Mouse (Mus musculus) T-helper 2 cell (primary cell): ENCODE results near the gene Slc26a6.

Experiments
- in situ Hi-C: fragments of 300-600 bp; cut with MboI, MseI; formaldehyde crosslinking; loops from one replicate; pipeline ENCODE4 v1.15.1; 2025; ENCODE audit warnings: high pct_unique_total_duplicates

The Slc26a6 gene

DNA sequence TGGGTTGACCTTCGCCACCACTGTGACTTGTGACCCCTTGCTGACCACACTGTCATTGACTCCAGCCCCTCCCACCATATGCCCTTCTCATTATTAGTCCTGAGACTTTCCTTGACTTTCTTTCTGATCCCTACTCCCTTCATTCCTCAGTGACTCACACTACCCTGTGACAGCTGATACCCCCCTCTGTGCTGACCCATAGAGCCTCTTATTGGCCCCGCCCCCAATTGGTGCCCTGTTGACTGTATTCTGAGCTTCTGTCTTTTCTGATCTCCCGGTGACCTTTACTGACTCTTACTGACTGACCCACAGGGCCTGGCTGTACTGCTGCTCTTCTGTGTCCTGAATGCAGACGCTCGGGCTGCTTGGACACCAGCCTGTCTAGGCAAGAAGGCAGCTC lies 7.7 kb upstream of the Slc26a6 start:
- in situ Hi-C loops: no loop called here

DNA sequence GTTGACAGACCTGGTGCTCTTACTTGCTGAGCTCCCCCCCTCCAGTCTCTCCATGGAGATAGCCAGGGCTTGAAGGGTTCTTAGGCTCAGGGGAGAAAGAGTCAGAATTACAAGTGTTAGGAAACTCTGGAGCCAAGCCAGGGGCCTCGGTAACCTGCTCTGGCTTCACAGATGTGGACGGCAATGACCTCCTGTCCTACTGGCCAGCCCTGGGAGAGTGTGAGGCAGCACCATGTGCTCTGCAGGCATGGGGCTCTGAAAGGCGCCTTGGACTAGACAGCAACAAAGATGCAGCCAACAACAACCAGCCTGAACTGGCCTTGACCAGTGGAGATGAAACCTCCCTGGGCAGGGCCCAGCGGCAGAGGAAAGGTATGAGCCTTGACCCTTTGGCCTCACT lies 5.7 kb upstream of the Slc26a6 start:
- in situ Hi-C loops: no loop called here

DNA sequence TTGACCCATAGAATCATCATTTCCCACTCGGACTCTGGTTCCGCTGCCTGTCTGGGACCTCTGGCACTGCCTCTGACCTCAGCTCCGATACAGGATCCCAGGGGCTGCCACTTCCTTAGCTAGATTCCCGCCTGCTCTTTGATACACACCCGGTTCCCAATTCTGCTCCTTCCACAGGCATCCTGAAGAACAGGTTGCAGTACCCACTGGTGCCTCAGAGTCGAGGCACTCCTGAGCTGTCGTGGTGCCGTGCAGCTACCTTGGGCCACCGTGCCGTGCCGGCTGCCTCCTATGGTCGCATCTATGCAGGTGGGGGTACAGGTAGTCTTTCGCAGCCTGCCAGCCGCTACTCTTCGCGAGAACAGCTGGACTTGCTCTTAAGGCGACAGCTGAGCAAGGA lies 4.7 kb upstream of the Slc26a6 start:
- in situ Hi-C loops: no loop called here

DNA sequence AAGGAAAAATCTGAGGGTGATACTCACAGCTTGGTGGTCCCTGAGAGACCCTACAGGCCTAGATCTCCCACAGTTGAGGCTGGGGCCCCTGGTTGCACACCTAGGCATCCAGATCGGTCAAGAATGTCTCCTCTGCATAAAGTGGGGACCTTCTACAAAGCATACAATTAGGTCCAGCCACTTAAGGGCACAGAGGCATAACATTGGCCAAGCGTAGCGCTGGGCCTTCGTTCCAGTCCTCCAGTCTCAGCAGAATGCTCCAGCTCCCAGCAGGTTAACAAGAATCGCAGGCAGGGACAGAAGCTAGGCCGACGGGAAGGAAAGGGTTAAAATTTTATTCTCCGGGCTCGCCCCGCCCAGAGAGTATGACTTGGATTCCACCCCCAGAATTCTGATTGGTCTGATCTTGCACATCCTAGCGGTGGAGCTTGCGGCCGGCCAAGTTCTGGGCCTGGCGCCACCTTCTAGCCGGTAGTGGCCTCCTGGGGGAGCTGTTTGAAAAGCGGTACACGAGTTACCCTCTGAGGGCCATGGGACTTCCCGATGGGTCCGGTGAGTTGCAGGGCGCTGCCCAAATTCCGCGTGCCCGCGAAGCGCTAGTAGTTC lies 655 bp downstream of the Slc26a6 start:
- in situ Hi-C loops: no loop called here

DNA sequence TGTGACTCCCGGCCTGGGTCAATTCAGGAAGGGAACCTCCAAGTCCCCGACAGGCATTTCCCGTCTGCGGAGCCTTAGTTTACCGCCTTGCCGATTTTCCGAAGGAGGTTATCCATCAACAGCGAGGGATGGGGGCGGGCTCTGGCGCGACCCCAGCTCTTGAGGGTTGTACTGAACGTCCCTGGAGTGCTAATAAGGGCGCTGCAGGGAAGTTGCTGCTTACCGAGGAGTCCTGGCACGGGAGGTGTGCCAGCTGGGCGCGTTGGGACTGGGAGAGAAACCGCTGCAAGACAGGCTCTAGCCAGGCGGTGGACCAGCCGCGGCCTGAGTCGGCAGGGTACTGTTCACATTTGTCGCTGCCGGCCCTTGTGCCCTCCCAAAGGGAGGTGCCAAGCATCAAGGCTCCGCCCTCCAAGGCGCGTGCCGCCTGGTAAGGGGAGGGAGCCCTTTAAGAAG lies 1.2 kb downstream of the Slc26a6 start:
- in situ Hi-C loops: no loop called here

DNA sequence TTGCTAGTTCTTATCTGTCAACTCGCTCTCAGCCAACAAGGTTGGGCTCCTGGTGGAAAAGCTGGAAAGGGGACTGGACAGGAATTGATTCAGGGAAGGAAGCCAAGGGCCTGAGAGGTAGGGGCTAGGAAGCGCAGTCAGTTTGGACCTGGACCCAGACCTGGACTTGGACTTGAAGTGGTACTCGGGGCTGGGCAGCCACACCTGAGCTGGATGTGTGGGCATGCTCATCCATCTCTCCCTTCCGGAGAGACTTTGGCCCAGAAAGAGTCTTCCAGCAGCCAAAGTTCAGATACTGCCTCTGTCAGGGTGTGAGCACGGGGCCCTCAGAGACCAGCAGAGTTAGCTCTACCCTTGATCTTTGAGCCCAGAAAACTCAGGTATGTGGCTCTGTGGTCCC lies 2.3 kb downstream of the Slc26a6 start:
- in situ Hi-C loops: loop anchor here (5.0 kb wide), 1 partner anchor 62 kb away; no protein-coding TSS in a partner anchor

DNA sequence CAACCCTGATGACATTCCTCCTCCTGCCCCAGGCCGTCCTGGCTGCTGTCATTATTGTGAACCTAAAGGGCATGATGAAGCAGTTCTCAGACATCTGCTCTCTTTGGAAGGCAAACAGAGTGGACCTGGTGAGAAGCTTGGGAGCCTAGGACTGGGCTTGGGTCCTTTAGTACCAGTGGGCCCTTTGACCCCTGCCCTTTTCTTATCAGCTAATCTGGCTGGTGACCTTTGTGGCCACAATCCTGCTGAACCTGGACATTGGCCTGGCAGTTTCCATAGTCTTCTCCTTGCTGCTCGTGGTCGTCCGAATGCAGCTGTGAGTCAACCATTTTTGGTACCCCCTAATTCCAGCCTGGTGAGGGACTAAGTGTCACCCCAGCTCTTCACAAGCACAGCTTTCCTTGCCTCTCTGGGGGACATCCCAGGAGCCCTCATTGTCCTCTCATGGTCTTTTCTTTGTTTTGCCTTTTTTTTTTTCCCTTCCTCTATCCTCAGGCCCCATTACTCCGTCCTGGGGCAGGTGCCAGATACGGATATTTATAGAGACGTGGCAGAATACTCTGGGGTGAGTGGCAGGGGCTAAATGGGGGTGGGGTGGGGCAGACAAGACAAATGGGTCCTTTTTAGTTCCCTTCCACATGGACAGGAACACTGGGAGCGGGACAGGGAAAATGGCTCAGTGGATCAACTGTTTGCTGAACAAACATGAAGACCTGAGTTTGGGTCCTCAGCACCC lies 5.9 kb downstream of the Slc26a6 start:
- in situ Hi-C loops: loop anchor here (5.0 kb wide), 1 partner anchor 58 kb away; no protein-coding TSS in a partner anchor

DNA sequence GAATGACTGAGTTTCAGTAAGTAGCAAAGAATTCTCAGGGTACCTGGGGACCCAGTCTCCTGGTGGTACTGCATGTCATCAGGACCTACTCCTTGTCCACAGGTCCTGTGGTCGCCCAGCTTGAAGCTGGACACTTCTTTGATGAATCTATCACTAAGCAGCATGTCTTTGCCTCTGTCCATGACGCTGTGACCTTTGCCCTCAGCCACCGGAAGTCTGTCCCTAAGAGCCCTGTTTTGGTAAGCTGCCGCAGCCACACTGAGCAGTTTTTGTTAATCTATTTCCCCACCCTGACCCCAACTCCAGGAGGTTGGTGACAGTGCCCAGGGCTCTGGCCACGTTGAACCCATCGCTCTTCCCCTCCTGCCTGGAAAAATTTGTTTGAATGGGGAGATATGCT lies 59.2 kb downstream of the Slc26a6 start:
- in situ Hi-C loops: no loop called here

DNA sequence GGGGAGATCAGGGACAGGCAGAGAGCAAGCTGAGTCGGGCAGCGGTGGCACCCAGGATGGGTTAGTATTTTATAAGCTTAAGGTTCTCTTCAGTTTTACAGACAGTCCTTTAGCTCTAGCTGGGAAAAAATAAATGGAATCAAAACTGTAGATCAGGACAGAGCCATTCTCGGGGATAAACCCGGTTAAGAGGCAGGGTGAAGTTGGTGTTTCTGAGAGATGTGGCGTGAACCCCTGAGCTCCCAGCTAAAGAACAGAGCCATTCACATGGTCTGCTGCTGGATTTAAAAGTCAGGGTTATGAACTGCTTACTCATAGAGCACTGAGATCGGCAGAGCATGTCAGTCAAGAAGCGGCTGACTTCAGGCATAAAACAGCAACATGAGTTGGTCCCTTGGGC lies 60.1 kb downstream of the Slc26a6 start:
- in situ Hi-C loops: no loop called here

DNA sequence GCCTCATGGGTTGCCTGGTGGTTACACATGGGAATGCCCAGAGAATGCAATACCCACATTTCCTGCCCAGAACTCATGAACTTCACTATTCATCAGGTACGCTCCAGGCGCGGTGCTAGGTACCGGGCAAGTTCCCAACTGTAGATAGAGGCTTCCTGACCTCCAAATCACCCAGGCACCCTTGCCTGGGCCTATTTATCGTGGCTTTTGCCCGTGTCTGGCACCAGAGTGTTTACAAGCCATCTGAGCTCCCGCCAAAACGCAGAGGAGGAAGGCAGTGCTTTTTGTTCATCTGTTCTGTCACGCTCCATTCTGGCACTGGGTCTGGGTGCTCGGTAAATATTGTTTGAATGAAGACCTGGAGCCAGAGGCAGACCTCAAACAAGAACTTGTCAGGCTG lies 60.5 kb downstream of the Slc26a6 start:
- in situ Hi-C loops: no loop called here

DNA sequence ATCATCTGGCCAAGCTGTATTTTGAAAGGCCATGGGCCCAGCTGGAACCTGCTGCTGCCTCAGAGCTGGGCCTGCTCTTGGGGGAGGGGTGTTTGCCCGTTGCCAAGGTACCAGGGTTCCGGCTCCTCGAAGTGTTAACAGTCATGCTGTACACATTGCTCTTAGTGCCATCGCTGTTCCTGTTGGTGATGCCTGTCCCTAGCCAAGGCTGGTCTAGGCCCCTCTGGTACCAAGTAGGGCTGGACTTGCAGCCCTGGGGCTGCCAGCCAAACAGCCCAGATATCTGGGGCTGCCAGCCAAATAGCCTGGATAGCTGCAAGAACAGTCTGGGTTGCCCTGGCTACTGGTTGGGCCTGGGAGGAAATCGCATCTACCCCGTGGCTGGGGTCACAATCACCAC lies 61.4 kb downstream of the Slc26a6 start, which contains the start of gene Tmem89:
Gene Tmem89 (plus strand): TSS at position 129 of the 400 bp plus-strand sequence.
- in situ Hi-C loops: no loop called here

DNA sequence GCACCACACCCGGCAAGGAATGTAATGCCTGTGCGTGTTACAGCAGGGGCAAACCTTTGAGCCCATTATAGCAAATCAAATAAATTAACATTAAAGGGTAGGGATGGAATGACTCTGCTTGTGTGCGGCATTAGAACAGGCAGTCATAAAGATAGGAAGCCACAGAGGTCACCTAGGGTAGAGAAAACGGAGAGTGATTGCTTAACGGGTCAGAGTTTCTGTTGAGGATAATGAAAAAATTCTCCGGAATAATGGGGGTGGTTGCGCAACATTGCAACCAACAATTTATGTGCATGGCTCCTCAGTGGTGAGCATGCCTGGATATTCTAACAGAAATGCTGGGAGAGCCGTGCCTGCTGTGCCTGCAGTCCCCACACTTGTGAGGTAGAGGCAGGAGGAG lies 72.8 kb downstream of the Slc26a6 start:
- in situ Hi-C loops: no loop called here

DNA sequence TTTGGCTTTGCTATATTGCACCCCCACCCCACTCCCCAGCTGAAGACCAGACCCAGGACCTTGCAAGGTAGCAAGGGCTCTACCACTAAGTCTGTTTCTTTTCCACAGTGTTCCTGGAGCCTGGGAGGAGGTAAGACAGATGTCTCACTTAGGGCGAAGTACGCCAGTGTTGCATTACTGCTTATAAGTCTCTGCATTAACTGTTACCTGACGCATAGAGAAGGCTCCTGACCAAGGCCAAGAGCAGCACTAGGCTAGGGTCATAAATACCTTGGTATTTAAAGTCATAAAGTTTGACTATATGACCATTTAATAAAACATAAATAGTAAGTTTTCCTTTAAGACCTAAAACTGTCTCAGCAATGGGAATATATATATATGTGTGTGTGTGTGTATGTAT lies 75.3 kb downstream of the Slc26a6 start:
- in situ Hi-C loops: no loop called here

DNA sequence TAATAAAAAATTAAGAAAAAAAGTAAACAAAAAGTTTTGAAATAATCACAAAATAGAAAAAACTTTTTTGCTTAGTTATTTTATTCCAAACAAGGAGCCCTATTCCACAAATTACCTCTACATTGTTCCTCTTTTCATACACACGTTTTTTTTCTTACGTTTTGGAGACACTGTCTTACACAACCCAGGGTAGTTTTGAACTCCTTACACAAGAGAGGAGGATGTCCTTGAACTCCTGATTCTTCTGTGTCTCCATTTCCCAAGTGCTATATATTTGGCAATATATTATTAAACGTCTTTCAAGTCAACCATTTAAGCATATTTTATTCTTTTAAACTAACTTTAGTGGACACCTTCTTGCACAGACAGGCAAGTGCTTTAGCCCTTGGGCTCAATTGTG lies 82.9 kb downstream of the Slc26a6 start:
- in situ Hi-C loops: loop anchor here (10.0 kb wide), 1 partner anchor 1021 kb away; no protein-coding TSS in a partner anchor

DNA sequence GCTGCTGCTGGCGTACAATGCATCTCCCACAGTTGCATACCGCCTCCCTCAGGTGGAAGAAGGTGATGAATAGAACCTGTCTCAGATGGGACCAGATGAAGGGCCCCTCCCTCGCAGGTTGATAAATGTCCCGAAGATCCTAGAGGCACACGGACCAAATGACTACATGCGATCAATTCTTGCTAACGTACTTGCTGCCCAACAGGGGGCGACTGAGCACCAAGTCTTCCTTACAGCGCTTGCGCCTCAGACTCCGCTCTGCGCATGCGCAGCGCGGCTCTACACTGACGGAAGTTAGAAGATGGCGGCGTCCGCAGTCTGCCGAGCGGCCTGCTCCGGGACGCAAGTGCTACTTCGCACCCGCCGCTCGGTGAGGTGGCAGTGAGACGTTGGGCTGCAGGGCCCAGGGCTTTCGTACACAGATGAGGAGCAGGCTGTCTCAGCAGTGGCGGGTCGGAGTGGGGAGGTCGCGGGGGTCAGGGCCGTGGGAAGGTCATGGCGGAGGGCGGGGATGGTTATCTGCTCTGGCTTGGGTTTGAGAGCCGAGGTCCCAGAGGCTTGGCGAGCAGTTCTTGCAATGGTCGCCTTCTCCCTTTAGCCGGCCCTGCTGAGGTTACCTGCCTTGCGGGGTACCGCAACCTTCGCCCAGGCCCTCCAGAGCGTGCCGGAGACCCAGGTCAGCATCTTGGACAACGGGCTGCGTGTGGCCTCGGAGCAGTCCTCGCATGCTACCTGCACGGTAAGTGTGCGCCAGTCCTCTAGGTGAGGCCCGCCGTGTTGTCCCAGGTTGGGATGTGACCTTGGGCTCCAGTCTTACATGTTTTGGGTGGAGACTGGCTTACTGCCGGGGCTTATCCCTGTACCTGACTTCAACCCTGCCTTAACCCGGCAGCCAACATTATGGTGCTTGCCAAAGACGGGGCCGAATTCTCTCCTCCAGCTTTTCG lies 83.6 kb downstream of the Slc26a6 start, which contains the start of gene Uqcrc1:
Gene Uqcrc1 (plus strand): TSS at position 216 of the 947 bp plus-strand sequence.
- in situ Hi-C loops: loop anchor here (10.0 kb wide), 1 partner anchor 1022 kb away; no protein-coding TSS in a partner anchor

DNA sequence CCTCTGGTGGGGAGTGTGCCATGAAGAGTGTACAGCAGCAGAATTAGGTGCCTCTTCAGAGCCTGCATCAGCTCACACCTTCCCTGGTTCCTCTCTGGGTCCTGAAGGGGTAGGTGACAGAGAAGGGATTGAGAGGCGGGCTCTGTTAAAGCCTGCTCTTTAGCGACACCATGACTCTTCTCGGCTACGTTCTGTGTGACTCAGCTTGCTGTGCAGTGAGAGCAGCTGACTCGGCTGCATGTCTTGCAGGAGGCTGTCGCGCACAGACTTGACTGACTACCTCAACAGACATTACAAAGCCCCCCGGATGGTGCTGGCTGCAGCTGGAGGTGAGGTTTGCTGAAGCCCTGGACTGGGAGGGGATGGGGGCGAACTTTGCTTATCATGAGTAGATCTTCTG lies 92.0 kb downstream of the Slc26a6 start:
- in situ Hi-C loops: no loop called here

DNA sequence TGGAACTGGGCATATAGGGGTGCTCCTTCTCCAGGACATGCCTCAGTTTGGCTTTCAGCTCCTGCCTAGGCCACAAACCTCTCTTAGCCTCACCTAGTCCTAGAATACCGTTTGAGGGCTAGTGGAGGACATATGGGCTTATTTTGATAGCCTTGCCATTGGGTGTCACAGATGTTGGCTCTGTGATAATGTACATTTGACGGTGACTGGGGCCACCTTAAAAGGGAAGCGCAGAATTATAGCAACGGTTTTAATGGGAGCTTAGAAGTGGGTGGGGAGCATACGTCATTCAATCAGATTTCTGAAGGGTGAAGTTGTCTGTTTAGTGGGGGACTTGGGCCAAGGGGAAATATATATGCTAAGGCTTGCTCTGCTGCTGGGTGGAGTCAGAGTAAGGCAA lies 92.5 kb downstream of the Slc26a6 start:
- in situ Hi-C loops: no loop called here

DNA sequence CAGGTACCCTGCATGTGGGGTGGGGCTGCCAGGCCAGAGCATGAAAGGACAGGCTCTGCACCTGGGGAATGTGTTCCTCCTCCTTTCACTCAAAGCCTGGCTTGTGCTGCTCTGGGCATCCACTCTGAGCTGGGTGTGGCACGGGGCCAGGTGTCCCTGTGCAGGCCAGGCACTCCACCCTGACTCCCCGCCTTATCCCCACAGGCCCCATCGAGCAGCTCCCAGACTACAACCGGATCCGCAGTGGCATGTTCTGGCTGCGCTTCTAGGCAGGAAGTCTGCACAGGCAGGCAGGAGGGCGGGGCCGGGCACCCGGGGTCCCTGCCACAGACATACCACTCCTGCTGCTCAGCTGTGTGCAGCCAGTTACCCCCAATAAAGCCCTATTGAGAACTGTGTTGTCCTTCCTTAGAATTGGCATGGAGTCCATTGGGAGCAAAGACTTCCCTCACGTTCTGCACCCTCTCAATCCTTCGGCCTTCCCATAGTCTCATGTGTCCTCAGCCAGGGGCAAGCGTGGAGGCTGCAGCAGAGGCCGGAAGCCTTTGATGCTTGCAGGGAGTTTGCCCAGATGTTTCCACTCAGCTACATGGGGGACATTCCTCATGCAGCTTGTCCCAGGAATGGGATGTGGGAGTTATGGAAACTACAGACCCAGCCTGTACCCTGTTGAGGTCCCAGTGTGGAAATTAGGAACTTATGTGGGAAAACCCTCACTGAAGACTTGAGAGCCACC lies 96.3 kb downstream of the Slc26a6 start:
- in situ Hi-C loops: no loop called here

DNA sequence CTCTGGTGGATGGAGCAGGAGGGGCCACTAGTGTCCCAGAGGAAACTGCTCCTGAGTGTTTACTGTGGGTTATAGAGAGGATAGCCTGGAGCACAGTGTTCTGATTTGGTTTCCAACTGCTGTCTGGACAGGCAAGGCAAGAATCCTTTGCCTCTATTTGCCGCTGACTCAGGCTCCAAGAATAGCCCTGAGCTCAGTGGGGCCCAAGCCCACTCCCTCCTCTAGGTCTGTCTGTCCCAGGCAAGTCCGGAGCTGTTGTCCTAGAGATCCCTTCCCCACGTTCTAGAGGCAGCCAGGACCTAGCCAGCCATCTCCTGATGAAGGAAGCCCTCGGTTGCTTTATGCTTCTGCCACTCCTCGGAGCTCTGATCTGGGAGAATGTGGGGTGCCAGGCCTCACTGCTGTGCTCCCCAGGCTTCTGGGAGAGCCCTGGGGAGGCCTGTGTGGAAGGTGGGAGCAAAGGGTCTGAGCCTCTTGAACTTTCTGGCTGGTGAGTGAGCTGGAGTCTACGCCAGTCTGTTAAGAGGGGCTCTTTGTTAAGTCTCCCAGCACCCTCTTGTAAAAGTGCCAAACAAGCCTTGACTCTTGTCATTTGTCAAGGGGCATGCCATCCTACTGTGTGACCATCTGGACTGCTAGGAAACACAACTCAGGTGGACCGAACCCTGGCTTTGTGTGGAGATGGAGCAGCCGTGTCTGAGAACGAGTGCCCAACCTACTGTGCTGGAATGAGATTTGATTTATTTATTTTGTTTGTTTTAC lies 97.1 kb downstream of the Slc26a6 start:
- in situ Hi-C loops: loop anchor here (25.0 kb wide), 2 partner anchors 538 to 1137 kb away; no protein-coding TSS in a partner anchor

DNA sequence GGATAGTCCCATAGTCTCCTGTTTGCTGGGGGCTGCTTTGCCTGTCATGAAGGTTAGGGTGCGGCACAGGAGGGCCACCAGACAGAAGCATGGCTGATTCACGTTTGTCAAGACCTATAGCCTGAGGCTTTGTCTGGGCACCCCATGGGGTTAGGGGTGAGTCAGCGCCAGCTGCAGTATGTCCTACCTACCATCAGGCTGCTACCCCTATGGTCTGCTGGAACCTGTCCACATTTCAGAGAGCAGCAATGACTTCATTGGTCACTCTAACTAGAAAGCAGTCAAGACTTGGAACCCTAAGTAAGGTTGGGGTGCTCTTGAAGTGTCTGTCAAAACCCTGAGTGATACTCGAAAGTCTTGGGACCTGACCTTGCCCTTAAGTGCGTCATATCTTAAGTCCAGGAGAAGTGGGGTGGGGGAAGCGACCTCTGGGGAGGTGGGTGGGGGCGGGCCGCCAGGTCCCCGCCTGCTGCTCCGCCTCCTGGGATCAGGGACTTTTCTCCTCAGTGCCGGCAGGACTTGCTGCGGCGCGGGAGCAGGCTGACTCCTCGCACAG lies 100.1 kb downstream of the Slc26a6 start, which contains the start of gene Col7a1:
Gene Col7a1 (plus strand): TSS at position 506 of the 556 bp plus-strand sequence.
- in situ Hi-C loops: loop anchor here (25.0 kb wide), 2 partner anchors 541 to 1134 kb away; no protein-coding TSS in a partner anchor
